Mouse (Mus musculus) liver, postnatal 0 days (tissue): ENCODE measurements around the gene Itgb5.

Experiments
- CTCF ChIP-seq: sonication (generic); IDR thresholded peaks from 2 replicates; pipeline ENCODE4 v1.5.1; 2016; ENCODE audit warnings: antibody characterized with exemption, low read depth
- EP300 ChIP-seq: IDR thresholded peaks from 2 replicates; pipeline ENCODE4 v1.6.1; 2016; ENCODE audit warnings: antibody characterized with exemption, low read depth, mild to moderate bottlenecking

DNA sequence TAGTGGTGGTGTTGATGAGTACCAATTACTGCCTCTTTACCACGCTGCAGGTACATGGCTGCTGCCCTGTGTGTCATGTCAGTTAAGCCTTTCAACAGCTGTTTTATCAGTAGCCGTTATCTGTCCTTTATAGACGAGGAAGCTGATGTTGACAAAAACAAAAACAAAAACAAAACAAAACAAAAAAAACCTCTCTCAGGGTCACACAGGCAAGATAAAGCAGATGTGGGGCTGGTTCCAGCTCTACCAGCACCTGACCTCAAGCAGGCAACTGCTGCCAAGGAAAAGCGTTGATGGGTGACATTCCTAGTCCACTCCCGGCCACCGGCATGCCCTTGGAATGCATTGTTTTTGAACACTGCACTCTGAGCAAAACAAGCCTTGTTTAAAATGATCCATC is 63.1 kb downstream of the Itgb5 start:
- TF ChIP-seq CTCF = no peak
- TF ChIP-seq EP300 = no peak
